Mouse (Mus musculus) limb, embryonic 14.5 days (tissue): ENCODE measurements around the gene E330009J07Rik. TPM values are rescaled to one million over a fixed set of nuclear protein-coding genes. Genes with fewer than 3 reads are reported as not detected.

ENCODE experiments used
- ATAC-seq: fragments of 200-750 bp; cut with Nextera tagmentation; 2 replicates; pipeline ENCODE4 v1.8.0; 2017; ENCODE audit warnings: low read depth, moderate number of reproducible peaks, moderate TSS enrichment; ENCODE audit not compliant: low FRiP score
- DNase-seq: peaks from one replicate; pipeline ENCODE4 v3.0.0-alpha.2; 2015; ENCODE audit warnings: low spot score
- H3K27ac ChIP-seq: fragments of 300-500 bp; sonication (generic); replicated peaks from 2 replicates; pipeline ENCODE4 v1.5.1; 2014; ENCODE audit warnings: low read depth, mild to moderate bottlenecking, low read length, moderate library complexity, mixed read lengths
- H3K27me3 ChIP-seq: fragments of 300-500 bp; sonication (generic); 2 replicates; pipeline ENCODE4 v1.6.1; 2014; ENCODE audit warnings: low read length, mixed read lengths; ENCODE audit not compliant: control insufficient read depth, insufficient read depth
- H3K36me3 ChIP-seq: fragments of 300-500 bp; sonication (generic); 2 replicates; pipeline ENCODE4 v1.6.1; 2014; ENCODE audit warnings: mild to moderate bottlenecking, low read length, moderate library complexity, mixed read lengths; ENCODE audit not compliant: control insufficient read depth, insufficient read depth
- H3K4me1 ChIP-seq: fragments of 300-500 bp; sonication (generic); 2 replicates; pipeline ENCODE4 v1.6.1; 2014; ENCODE audit warnings: antibody characterized with exemption, low read length, mixed read lengths; ENCODE audit not compliant: control insufficient read depth, insufficient read depth
- H3K4me2 ChIP-seq: fragments of 300-500 bp; sonication (generic); replicated peaks from 2 replicates; pipeline ENCODE4 v1.6.1; 2014; ENCODE audit warnings: low read depth, mild to moderate bottlenecking, low read length, moderate library complexity; ENCODE audit not compliant: severe bottlenecking
- H3K4me3 ChIP-seq: fragments of 300-500 bp; sonication (generic); replicated peaks from 2 replicates; pipeline ENCODE4 v1.5.1; 2014; ENCODE audit warnings: low read length
- H3K9ac ChIP-seq: fragments of 300-500 bp; sonication (generic); 2 replicates; pipeline ENCODE4 v1.6.1; 2014; ENCODE audit warnings: mild to moderate bottlenecking, low read depth, low read length, moderate library complexity; ENCODE audit not compliant: severe bottlenecking
- H3K9me3 ChIP-seq: fragments of 300-500 bp; sonication (generic); 2 replicates; pipeline ENCODE4 v1.6.1; 2016; ENCODE audit warnings: low read length; ENCODE audit not compliant: control insufficient read depth
- POLR2A ChIP-seq: fragments of 200-500 bp; IDR thresholded peaks from 2 replicates; pipeline ENCODE4 v1.8.0; 2012; ENCODE audit warnings: inconsistent platforms, mild to moderate bottlenecking, moderate library complexity, borderline replicate concordance; ENCODE audit not compliant: insufficient read depth, insufficient read length; ENCODE audit errors: extremely low read depth
- WGBS: fragments of 180-500 bp; shearing (Covaris S2); extraction: QIAGEN DNeasy Blood & Tissue Kit; methylation state at CpG from one replicate; pipeline ENCODE4 v1.1.7; 2014; 5-methylcytosine and 5-hydroxymethylcytosine counted together
- polyA plus RNA-seq, 2 experiments: library from polyadenylated mRNA; depleted of rRNA in 1 of 2; stranded (reverse) in 1 of 2; unstranded in 1 of 2; fragments of >200 nt; fragmentation: Nextera tagmentation in 1 of 2; extraction: Ambion mirVana in 1 of 2; gene quantifications; 2 replicates each; pipeline versions ENCODE4 v1.2.1 to v1.2.3; 2012 to 2014

Gene E330009J07Rik
- polyA plus RNA-seq, 2 experiments: 5.5 to 7.2 TPM

- ATAC-seq (no peak), DNase-seq (no peak)
- Histone ChIP-seq H3K4me1 (no peaks in the 10 kb centered on the region), H3K9me3 (no peaks in the 10 kb centered on the region), H3K4me3 (no peak overlapping the region), H3K36me3 (no peaks in the 10 kb centered on the region), H3K27me3 (0 out of 2 replicates have a peak, but pooled peaks cover 3% of the 10 kb centered on the region), H3K9ac (no peak overlapping the region), H3K4me2 (no peak overlapping the region), H3K27ac (no peak overlapping the region)
- TF ChIP-seq POLR2A: no peak
- 26% methylated on average over 3 of the region's 3 CpGs for WGBS
Observed at GRCm38 (mm10) chr6:40441755-40442154, 5.8 kb upstream of the E330009J07Rik start.

- no peak overlapping the region for H3K4me2 ChIP-seq
- H3K9me3 ChIP-seq: no peaks in the 10 kb centered on the region
- H3K4me1 ChIP-seq: 0 out of 2 replicates have a peak, but pooled peaks cover 2% of the 10 kb centered on the region
- H3K27me3 ChIP-seq: peaks cover 3% of the 10 kb centered on the region; the same call in 1 of the 2 replicates
- H3K9ac ChIP-seq: no peak overlapping the region
- ATAC-seq: no peak
- no peak for TF ChIP-seq POLR2A
- H3K36me3 ChIP-seq: no peaks in the 10 kb centered on the region
- 73% methylated on average over 3 of the region's 3 CpGs for WGBS
- no peak overlapping the region for H3K27ac ChIP-seq
- H3K4me3 ChIP-seq: no peak overlapping the region
- no peak for DNase-seq
Observed at GRCm38 (mm10) chr6:40441276-40441675, 5.3 kb upstream of the E330009J07Rik start.

GRCm38 (mm10) chr6:40439731-40440130, 3.8 kb upstream of the E330009J07Rik start:
- 34% methylated on average over 12 of the region's 12 CpGs for WGBS
- TF ChIP-seq POLR2A: no peak
- H3K4me3 ChIP-seq: no peak overlapping the region

GRCm38 (mm10) chr6:40438936-40439335, 3.0 kb upstream of the E330009J07Rik start, which contains the start of gene Wee2:
Gene Wee2, plus strand, starts transcription at chr6:40439088.
- no peak for TF ChIP-seq POLR2A
- Histone ChIP-seq H3K27ac (no peak within 1 kb of the TSS), H3K4me2 (no peak within 1 kb of the TSS), H3K4me3 (no peak within 1 kb of the TSS), H3K36me3 (no peaks in the 10 kb centered on the region), H3K27me3 (peaks cover 3% of the 10 kb centered on the region; the same call in 1 of the 2 replicates), H3K4me1 (0 out of 2 replicates have a peak, but pooled peaks cover 8% of the 10 kb centered on the region), H3K9me3 (no peaks in the 10 kb centered on the region), H3K9ac (no peak within 1 kb of the TSS)
- 62% methylated on average over 5 of the region's 5 CpGs for WGBS
- DNase-seq: no peak
- ATAC-seq: no peak

More at GRCm38 (mm10) chr6:40439731-40440130, 3.8 kb upstream of the E330009J07Rik start:
- no peak for ATAC-seq
- H3K9ac ChIP-seq: no peak overlapping the region
- no peak overlapping the region for H3K27ac ChIP-seq
- no peak for DNase-seq
- H3K4me2 ChIP-seq: no peak overlapping the region
- H3K27me3 ChIP-seq: peaks cover 3% of the 10 kb centered on the region; the same call in 1 of the 2 replicates
- H3K4me1 ChIP-seq: 0 out of 2 replicates have a peak, but pooled peaks cover 6% of the 10 kb centered on the region
- H3K9me3 ChIP-seq: no peaks in the 10 kb centered on the region
- no peaks in the 10 kb centered on the region for H3K36me3 ChIP-seq

GRCm38 (mm10) chr6:40435151-40436046, 536 bp downstream of the E330009J07Rik start:
- under 1% methylated on average over 41 of the region's 72 CpGs for WGBS
- peak; percentile 68 for ATAC-seq
- Histone ChIP-seq H3K4me1 (peaks cover 15% of the 10 kb centered on the region; the same call in 1 of the 2 replicates), H3K27ac (peak overlapping the region; percentile 61; the same call in 1 of the 2 replicates), H3K9me3 (no peaks in the 10 kb centered on the region), H3K9ac (peak overlapping the region; percentile 75), H3K4me3 (peak overlapping the region; percentile 85), H3K27me3 (peaks cover 3% of the 10 kb centered on the region; the same call in 1 of the 2 replicates), H3K4me2 (peak overlapping the region; percentile 86), H3K36me3 (no peaks in the 10 kb centered on the region)
- peak; percentile 45 for DNase-seq
- no peak for TF ChIP-seq POLR2A
